Mouse (Mus musculus): ENCODE measurements around the gene Tmem268. TPM values are rescaled to one million over a fixed set of nuclear protein-coding genes. Genes with fewer than 3 reads are reported as not detected.

Tmem268 gene
- total RNA-seq, 2 experiments from 2014 or later = 9.8 to 10.9 TPM

- intact Hi-C loops (cut with DNase I) = no loop called here
- no peak for DNase-seq (ENCODE audit: low spot score)
These were observed 32.0 kb downstream of the Tmem268 start for GRCm38 (mm10) chr4:63590538-63590937.

DNA sequence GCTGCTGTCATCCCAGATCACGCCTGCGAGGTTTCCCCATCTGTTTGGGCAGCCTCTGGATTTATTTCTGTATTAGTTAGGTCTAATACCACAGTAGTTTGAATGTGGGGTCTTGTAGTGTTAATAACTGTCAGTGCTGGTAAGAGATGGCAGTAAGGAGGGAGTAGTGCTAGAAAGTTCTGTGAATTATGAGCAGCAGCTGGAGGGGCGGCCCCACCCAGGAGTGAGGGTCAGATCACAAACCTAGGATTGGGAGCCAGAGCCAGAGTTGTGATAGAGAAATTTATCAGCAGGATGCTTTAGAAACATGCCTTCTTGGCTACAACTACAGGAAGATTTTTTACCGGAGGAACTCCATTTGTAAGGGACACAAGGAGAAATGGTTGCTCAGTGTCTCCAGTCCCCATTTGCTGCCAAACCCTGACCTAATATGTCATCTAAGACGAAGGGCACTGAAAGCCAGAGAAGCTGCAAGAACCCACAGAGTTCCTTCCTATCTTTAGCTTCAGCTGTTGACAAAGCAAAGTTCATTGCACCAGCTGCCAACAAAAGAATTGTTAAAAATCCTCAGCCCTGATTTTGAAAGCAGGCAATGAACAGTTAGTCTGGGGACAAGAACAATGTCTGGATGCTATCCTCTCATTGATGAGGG is 36.0 kb downstream of the Tmem268 start:
- DNase-seq (ENCODE audit: low spot score) = no peak
- intact Hi-C loops (cut with DNase I) = no loop called here

DNA sequence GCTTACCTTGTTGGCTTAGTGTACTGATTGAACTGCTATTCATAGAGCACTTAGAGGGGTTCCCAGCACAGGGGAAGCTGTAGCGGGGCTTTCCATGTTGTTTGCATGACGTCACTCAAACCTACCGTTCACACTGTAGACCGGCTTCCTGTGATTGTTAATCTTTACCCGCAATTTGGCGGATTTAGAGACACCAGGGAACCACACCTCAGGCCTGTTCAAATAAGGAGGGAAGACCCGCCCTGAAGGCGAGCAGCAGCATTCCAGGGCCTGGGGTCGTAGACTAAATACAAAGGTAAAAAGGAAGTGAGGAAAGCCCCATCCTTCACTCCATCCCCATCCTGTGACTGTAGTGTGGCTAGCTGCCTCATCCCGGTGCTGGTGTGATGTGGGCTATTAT is 36.7 kb downstream of the Tmem268 start:
- intact Hi-C loops (cut with DNase I) = no loop called here
- no peak for DNase-seq (ENCODE audit: low spot score)

GRCm38 (mm10) chr4:63596010-63596409 is 37.4 kb downstream of the Tmem268 start:
- intact Hi-C loops (cut with DNase I) = no loop called here
- DNase-seq (ENCODE audit: low spot score) = no peak

DNA sequence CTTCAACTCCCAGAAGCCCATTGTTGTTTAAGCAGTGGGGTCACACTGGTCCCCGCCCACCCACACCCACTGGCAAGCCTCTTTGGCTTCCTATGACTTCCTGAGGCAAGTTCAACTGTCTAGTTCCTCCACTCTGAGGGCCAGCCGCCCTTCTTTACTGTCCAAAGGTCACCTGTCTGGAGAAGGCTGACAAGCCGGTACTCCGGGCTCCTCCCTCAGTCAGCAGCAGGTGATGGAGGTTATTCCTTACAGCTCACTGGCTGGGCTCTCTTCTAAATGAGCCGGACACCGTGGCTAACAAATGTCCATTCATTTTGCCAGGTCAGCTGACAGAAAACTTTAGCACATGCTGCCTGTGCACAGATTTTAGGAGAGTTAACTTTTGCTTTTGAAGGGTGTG is 42.2 kb downstream of the Tmem268 start:
- DNase-seq (ENCODE audit: low spot score) = no peak
- intact Hi-C loops (cut with DNase I) = no loop called here

DNA sequence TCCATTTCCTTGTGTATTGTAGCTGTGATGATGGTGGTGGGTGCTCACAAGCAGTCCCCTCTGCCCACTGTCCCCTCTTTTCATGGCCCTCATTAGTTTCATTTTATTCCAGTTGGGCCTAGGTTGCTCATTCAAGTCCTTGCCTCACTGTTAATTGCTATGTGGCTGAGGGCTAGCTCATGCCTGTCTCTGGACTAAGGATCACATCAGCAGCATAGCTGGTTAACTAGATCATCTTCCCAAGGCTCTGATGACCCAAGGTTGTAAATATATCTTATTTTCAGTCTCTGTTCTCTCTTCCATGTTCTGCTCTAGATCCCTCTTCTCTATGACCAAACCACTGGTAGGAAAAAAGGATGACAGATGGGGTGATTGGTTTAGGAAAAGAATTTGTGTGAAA is 42.7 kb downstream of the Tmem268 start:
- no peak for DNase-seq (ENCODE audit: low spot score)
- intact Hi-C loops (cut with DNase I) = no loop called here

DNA sequence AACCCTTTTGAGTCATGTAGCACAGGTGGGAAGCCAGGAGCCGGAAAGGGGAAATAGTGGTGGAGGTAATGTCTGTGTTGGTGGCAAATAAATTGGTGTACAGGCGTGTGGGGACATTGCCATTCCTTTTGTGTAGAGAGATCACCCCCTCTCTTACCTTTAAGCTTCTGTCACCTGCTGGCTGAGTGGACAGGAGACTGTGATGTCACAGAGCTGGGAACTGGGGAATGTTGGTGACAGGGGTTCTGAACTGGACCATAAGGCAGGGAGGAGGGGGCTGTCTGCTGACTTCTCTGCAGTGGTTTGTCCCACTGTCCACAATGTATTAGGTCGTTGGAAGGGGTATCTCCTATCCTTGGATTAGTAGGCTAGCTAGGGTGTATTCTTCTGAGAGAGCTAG is 46.4 kb downstream of the Tmem268 start, which contains the start of gene Gm11213:
Gene Gm11213 (minus strand): TSS at position 317 of the 400 bp plus-strand sequence.
- DNase-seq (ENCODE audit: low spot score) = no peak
- intact Hi-C loops (cut with DNase I) = no loop called here

DNA sequence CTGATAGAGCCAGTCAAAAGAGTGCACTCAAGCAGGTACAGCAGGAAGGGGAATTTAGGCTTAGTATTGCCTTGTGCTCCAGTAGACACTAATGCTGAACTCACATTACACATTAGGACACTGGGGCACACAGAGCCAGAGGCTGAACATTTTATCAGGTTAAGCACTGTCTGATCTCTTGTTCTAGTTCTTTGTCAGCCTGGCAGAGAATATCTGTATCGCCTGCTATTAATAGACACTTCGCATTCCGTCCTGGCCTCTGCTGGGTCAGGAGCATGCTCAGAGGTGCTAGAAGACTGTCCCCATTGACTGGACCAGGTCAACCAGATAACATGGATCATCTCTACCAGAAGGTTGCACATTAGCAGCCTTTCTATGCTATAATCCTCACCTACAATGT is 47.0 kb downstream of the Tmem268 start:
- intact Hi-C loops (cut with DNase I) = no loop called here
- no peak for DNase-seq (ENCODE audit: low spot score)

GRCm38 (mm10) chr4:63605968-63606367 is 47.4 kb downstream of the Tmem268 start:
- intact Hi-C loops (cut with DNase I) = no loop called here
- no peak for DNase-seq (ENCODE audit: low spot score)

GRCm38 (mm10) chr4:63608391-63608790 is 49.8 kb downstream of the Tmem268 start:
- no peak for DNase-seq (ENCODE audit: low spot score)
- intact Hi-C loops (cut with DNase I) = no loop called here

GRCm38 (mm10) chr4:63621861-63622260 is 63.3 kb downstream of the Tmem268 start:
- no peak for DNase-seq (ENCODE audit: low spot score)
- intact Hi-C loops (cut with DNase I) = loop anchor here (5.0 kb wide), 1 partner anchor 325 kb away; no protein-coding TSS in a partner anchor

DNA sequence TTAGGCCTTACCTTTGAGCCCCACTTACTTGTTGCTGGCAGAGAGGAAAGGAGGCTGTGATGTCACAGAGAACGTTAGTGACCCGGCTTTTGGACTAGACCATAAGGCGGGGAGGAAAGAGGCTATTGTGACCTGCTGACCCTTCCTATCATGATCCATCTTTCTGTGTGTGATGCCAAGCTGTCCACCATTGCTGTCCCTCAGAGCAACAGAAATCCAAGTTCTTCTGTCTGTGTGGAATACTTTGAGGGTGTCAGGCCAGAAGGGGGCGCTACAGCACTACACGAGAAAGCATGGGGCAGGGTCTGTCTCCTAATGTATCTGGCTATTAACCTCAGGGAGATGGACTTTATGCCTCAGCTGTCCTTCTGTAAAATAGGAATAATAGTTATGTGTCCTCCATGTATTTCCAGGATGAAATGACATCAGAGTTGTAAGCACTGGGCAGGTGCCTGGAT is 63.8 kb downstream of the Tmem268 start, which contains the start of gene Tex48:
Gene Tex48 (minus strand): TSS at position 51 of the 458 bp plus-strand sequence.
- intact Hi-C loops (cut with DNase I) = loop anchor here (5.0 kb wide), 1 partner anchor 325 kb away; no protein-coding TSS in a partner anchor
- no peak for DNase-seq (ENCODE audit: low spot score)

DNA sequence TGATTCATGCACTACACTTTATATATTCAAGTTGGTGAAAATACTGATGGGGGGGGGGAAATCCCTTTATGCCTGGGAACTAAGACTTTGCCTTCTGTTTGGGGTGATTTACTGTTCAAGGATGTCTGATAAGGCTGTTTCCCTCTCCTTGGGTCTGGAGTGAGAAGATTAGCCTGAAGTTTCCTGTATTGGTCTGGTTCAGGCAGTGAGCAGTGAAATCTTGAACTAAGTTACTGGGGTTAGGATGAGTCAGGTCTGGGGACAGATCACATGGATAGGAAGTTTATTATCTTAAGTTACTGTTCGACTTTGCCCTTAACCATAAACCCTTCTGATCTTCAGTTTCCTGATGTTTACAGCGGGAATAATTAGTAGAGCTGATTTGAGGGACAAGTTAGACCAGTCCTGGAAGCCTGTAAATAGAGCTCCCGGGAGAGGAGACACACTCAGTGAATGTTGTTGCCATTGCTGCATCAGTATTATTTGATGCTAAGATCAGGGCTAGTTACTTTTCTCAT is 67.0 kb downstream of the Tmem268 start:
- intact Hi-C loops (cut with DNase I) = no loop called here
- no peak for DNase-seq (ENCODE audit: low spot score)

GRCm38 (mm10) chr4:63627111-63627510 is 68.5 kb downstream of the Tmem268 start:
- intact Hi-C loops (cut with DNase I) = no loop called here
- DNase-seq (ENCODE audit: low spot score) = no peak

GRCm38 (mm10) chr4:63633181-63633580 is 74.6 kb downstream of the Tmem268 start:
- intact Hi-C loops (cut with DNase I) = no loop called here
- no peak for DNase-seq (ENCODE audit: low spot score)

Other genes starting within 250 kb of the Tmem268 start
- gene Orm1, start 214.2 kb upstream of the Tmem268 start, total RNA-seq (2021) = 1 to 10 TPM in 1 of 2 experiments, under 1 TPM in 1; 0.44 to 1.1 TPM
- gene Orm3, start 202.6 kb upstream of the Tmem268 start, total RNA-seq (2021) = 1 to 10 TPM; 1.3 to 1.5 TPM
- under 1 TPM; 0.50 to 0.60 TPM for gene Orm2, start 196.3 kb upstream of the Tmem268 start, total RNA-seq (2021)
- 1 to 10 TPM; 3.5 to 3.7 TPM for gene Akna, start 155.4 kb upstream of the Tmem268 start, total RNA-seq (2021)
- 10 to 100 TPM; 36.9 to 41.9 TPM for gene Whrn, start 62.8 kb upstream of the Tmem268 start, total RNA-seq (2021)
- gene Atp6v1g1, start 14.0 kb upstream of the Tmem268 start, total RNA-seq (2021) = 100 to 1,000 TPM; 144 to 162 TPM
- gene Gm11213, start 46.5 kb downstream of the Tmem268 start, total RNA-seq (2021) = not detected
- gene Tex48, start 63.6 kb downstream of the Tmem268 start, total RNA-seq (2021) = not detected
- gene Gm11214, start 104.6 kb downstream of the Tmem268 start, total RNA-seq (2021) = not detected
- not detected for gene Tnfsf15, start 186.3 kb downstream of the Tmem268 start, total RNA-seq (2021)